Mouse (Mus musculus): ENCODE results near the gene Cyth1. TPM values are rescaled to one million over a fixed set of nuclear protein-coding genes. Genes with fewer than 3 reads are reported as not detected.

Cyth1 gene
- polyA plus RNA-seq, 1 experiment from 2014 or later: 34.6 TPM

DNA sequence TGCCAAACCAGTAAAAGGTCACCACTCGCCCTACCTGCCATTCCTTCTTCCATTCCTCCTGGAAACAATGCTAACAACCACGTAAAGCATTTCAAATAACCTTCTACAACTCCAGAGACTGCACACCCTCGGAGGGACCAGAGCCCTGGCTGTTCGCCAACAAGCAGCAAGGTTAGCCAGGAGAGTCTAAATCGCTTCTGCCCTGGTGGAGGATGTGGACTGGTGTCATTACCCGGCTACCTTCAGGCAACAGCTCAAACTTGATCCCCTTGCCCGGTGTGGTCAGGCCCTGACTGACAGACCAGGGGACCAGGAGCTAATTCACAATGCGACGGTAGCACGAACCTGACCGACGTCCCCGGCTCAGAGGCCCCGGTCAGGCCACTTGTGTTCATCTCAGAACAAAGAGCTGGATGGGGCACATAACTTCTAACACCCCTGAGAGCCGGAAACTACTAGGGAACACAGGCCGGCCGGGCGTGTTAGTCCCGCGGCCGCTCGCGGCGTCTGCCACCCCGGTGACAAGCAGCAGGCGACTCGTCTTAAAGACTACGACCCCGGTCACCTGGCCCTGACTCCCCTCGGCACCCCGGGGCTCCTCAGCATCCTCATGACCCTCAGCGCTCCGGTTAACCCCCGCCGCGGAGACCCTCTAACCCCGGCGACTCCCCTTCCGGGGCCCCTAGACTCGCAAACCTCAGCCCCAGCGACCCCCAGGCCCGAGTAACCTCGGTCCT is 865 bp downstream of the Cyth1 start:
- Histone ChIP-seq H3K27me3 (no peaks in the 10 kb centered on the region), H3K9me3 (no peaks in the 10 kb centered on the region), H3K4me1 (peaks cover 23% of the 10 kb centered on the region), H3K27ac (replicated peaks) (no peak overlapping the region), H3K4me2 (replicated peaks) (peak overlapping the region; percentile 78), H3K9ac (replicated peaks) (peak overlapping the region; percentile 75), H3K4me3 (peak overlapping the region; percentile 71), H3K36me3 (no peaks in the 10 kb centered on the region)
- peak; percentile 3 for ATAC-seq (replicated peaks)
- 2% methylated on average over 43 of the region's 43 CpGs for WGBS

DNA sequence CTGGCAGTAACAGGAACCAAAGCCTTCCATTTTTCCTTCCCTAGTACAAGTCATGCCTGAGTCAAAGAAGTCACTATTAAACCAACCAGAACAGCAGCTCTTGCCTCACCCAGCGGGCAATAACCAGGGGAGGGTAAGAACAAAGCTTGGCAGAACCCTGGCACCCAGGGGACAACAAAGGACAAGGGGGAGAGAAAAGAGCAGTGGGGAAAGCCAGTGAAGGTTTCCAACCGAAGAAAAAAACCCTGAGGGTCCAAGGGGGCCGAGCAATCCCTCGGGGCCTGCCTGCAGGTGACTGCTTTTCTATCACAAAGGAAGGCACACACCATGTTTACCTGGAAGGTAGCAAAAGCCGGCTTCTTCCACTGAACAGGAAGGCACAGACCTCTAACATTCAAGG is 1.7 kb downstream of the Cyth1 start:
- H3K9ac ChIP-seq (replicated peaks): peak overlapping the region; percentile 75; the same call in 1 of the 2 replicates
- peaks cover 23% of the 10 kb centered on the region for H3K4me1 ChIP-seq
- no peak overlapping the region for H3K27ac ChIP-seq (replicated peaks)
- H3K27me3 ChIP-seq: no peaks in the 10 kb centered on the region
- H3K4me3 ChIP-seq: peak overlapping the region; percentile 71
- 40% methylated on average over 5 of the region's 5 CpGs for WGBS
- no peak for ATAC-seq (replicated peaks)
- H3K36me3 ChIP-seq: no peaks in the 10 kb centered on the region
- no peaks in the 10 kb centered on the region for H3K9me3 ChIP-seq
- peak overlapping the region; percentile 78 for H3K4me2 ChIP-seq (replicated peaks)

GRCm38 (mm10) chr11:118245130-118245529 is 3.3 kb downstream of the Cyth1 start:
- Histone ChIP-seq H3K36me3 (no peaks in the 10 kb centered on the region), H3K4me3 (no peak overlapping the region), H3K27me3 (no peaks in the 10 kb centered on the region), H3K27ac (replicated peaks) (no peak overlapping the region), H3K4me1 (peaks cover 29% of the 10 kb centered on the region), H3K4me2 (replicated peaks) (no peak overlapping the region), H3K9me3 (no peaks in the 10 kb centered on the region), H3K9ac (replicated peaks) (no peak overlapping the region)
- 97% methylated on average over 2 of the region's 2 CpGs for WGBS
- ATAC-seq (replicated peaks): no peak

DNA sequence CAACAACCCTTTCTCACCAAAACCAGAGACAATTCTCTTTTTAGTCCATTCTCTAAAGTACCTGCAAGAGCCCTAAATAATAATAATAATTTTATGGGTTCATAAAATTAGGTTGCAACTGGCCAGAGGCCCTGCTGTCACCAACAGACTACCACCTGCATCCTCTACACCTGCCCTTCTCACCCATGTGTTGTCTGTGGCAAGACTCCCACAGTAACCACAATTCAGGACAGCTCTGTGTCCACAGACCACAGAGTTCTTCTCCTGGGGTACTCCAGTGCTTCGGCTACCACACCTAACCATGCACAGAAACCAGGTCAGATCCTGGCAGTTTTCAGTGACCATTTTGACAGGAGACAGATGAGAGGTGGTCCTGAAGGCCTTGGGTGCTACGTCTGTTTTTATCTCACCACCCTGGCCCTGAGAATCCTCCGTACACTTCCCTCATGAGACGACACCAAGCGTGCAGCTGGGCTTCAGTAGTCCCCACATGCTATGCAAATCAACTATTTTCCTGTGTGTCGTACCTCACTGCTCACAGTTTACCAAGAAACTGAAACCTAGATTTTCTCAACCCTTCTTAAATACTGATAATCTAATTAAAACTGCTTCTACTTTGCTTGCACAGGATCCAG is 4.6 kb downstream of the Cyth1 start:
- no peaks in the 10 kb centered on the region for H3K9me3 ChIP-seq
- H3K4me3 ChIP-seq: no peak overlapping the region
- no peaks in the 10 kb centered on the region for H3K36me3 ChIP-seq
- no peaks in the 10 kb centered on the region for H3K27me3 ChIP-seq
- H3K27ac ChIP-seq (replicated peaks): no peak overlapping the region
- no peak overlapping the region for H3K9ac ChIP-seq (replicated peaks)
- H3K4me2 ChIP-seq (replicated peaks): no peak overlapping the region
- WGBS: 84% methylated on average over 6 of the region's 6 CpGs
- peaks cover 35% of the 10 kb centered on the region for H3K4me1 ChIP-seq
- ATAC-seq (replicated peaks): no peak

DNA sequence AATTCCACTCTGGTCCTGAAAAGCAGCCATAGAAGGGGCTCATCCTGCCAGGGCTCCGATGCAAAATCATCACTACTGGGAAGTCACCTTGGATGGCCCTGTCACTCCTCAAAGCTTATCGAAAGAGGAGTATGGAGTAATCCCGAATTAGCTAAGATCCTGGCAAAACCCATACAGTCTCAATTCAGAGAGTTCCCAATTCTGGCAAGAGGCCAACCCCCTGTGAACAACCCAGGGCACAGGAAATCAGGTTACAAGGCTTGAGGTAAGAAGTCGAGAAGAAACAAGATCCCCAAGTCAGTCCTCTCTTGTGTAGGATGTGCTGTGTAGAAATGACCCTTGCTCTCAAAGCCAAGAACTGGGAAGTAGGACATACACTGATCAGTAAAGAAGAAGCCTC is 5.9 kb downstream of the Cyth1 start:
- no peak overlapping the region for H3K27ac ChIP-seq (replicated peaks)
- H3K9me3 ChIP-seq: no peaks in the 10 kb centered on the region
- no peak for ATAC-seq (replicated peaks)
- H3K9ac ChIP-seq (replicated peaks): no peak overlapping the region
- H3K4me1 ChIP-seq: peaks cover 31% of the 10 kb centered on the region
- H3K4me2 ChIP-seq (replicated peaks): no peak overlapping the region
- no peaks in the 10 kb centered on the region for H3K36me3 ChIP-seq
- no peaks in the 10 kb centered on the region for H3K27me3 ChIP-seq
- 73% methylated on average over 4 of the region's 4 CpGs for WGBS
- H3K4me3 ChIP-seq: no peak overlapping the region

DNA sequence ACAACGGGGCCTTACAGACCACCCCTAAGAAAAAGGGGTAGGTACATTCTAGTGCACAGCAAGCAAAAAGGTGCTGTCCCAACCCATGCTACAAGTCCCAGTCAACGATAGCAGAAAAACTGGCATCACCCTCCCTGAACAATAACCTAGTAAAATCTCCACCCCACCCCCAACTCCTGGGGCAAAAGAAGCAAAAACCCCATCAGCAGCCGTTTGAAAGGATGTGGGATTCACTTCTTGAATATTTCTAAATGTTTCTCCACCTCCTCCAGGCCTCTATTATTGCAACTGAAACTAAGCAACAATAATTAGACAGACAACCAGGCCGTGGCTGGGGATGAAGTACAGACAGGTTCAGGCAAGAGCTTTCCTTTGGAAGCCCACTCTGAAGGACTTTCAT is 8.0 kb downstream of the Cyth1 start:
- Histone ChIP-seq H3K9ac (replicated peaks) (no peak overlapping the region), H3K27ac (replicated peaks) (no peak overlapping the region), H3K9me3 (no peaks in the 10 kb centered on the region), H3K36me3 (no peaks in the 10 kb centered on the region), H3K4me3 (no peak overlapping the region), H3K27me3 (no peaks in the 10 kb centered on the region), H3K4me1 (peaks cover 18% of the 10 kb centered on the region), H3K4me2 (replicated peaks) (no peak overlapping the region)
- WGBS: 73% methylated on average over 4 of the region's 4 CpGs
- no peak for ATAC-seq (replicated peaks)

GRCm38 (mm10) chr11:118239281-118240198 is 8.9 kb downstream of the Cyth1 start:
- no peaks in the 10 kb centered on the region for H3K36me3 ChIP-seq
- no peak overlapping the region for H3K4me3 ChIP-seq
- no peak overlapping the region for H3K4me2 ChIP-seq (replicated peaks)
- H3K27ac ChIP-seq (replicated peaks): no peak overlapping the region
- WGBS: 54% methylated on average over 14 of the region's 14 CpGs
- H3K27me3 ChIP-seq: no peaks in the 10 kb centered on the region
- no peak overlapping the region for H3K9ac ChIP-seq (replicated peaks)
- ATAC-seq (replicated peaks): no peak
- H3K4me1 ChIP-seq: peaks cover 18% of the 10 kb centered on the region
- no peaks in the 10 kb centered on the region for H3K9me3 ChIP-seq

GRCm38 (mm10) chr11:118236520-118237190 is 11.7 kb downstream of the Cyth1 start:
- 76% methylated on average over 6 of the region's 6 CpGs for WGBS
- no peak overlapping the region for H3K27ac ChIP-seq (replicated peaks)
- H3K27me3 ChIP-seq: no peaks in the 10 kb centered on the region
- H3K9ac ChIP-seq (replicated peaks): no peak overlapping the region
- H3K9me3 ChIP-seq: no peaks in the 10 kb centered on the region
- no peaks in the 10 kb centered on the region for H3K36me3 ChIP-seq
- no peak overlapping the region for H3K4me3 ChIP-seq
- peaks cover 18% of the 10 kb centered on the region for H3K4me1 ChIP-seq
- no peak overlapping the region for H3K4me2 ChIP-seq (replicated peaks)
- no peak for ATAC-seq (replicated peaks)

GRCm38 (mm10) chr11:118234929-118235328 is 13.5 kb downstream of the Cyth1 start:
- H3K9me3 ChIP-seq: no peaks in the 10 kb centered on the region
- no peak for ATAC-seq (replicated peaks)
- no peak overlapping the region for H3K4me3 ChIP-seq
- H3K27me3 ChIP-seq: no peaks in the 10 kb centered on the region
- H3K4me1 ChIP-seq: peaks cover 10% of the 10 kb centered on the region
- no peak overlapping the region for H3K4me2 ChIP-seq (replicated peaks)
- 82% methylated on average over 7 of the region's 7 CpGs for WGBS
- no peaks in the 10 kb centered on the region for H3K36me3 ChIP-seq
- no peak overlapping the region for H3K9ac ChIP-seq (replicated peaks)
- H3K27ac ChIP-seq (replicated peaks): no peak overlapping the region

DNA sequence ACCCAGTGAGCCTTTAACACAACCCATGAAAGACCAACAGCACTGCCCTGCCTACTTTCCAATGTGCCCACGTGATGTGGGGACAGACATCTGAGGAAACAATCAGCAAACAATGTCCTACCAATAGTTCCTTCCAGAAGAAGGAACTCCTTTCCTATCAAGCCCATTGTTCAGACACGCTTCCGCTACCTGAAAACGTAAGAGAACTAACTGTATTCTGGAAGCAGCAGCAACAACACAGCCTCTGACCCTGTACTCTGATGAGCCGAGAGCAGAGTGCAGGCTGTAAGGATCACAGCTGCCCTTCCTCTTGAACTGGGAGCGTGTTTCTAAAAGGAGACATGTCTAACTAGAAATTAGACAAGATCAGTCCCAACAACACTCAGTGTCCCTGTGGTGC is 13.9 kb downstream of the Cyth1 start:
- no peak for ATAC-seq (replicated peaks)
- Histone ChIP-seq H3K27me3 (no peaks in the 10 kb centered on the region), H3K9me3 (no peaks in the 10 kb centered on the region), H3K4me2 (replicated peaks) (no peak overlapping the region), H3K4me1 (peaks cover 5% of the 10 kb centered on the region), H3K36me3 (no peaks in the 10 kb centered on the region), H3K9ac (replicated peaks) (no peak overlapping the region), H3K27ac (replicated peaks) (no peak overlapping the region), H3K4me3 (no peak overlapping the region)
- 84% methylated on average over 6 of the region's 6 CpGs for WGBS

DNA sequence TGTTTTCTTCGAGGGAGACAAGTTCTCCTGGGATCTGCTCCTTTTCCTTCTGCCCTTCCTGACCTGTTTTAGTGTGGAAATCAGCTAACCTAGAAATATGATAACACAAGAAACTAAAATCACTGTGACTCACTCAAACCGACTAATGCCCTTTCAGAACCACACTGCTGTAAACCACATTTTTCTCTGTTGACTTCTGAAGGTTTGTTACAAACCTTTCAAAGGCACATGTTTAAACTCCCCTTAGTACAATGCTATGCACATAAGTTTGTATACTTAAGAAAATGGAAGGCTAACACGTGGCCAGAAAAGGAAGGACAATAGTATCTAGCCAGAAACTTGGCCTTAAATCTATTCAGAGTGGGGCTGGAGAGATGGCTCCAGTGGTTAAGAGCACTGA is 14.5 kb downstream of the Cyth1 start:
- no peak overlapping the region for H3K9ac ChIP-seq (replicated peaks)
- no peak overlapping the region for H3K4me3 ChIP-seq
- no peak for ATAC-seq (replicated peaks)
- H3K36me3 ChIP-seq: no peaks in the 10 kb centered on the region
- no peak overlapping the region for H3K27ac ChIP-seq (replicated peaks)
- no peaks in the 10 kb centered on the region for H3K27me3 ChIP-seq
- no peak overlapping the region for H3K4me2 ChIP-seq (replicated peaks)
- no peaks in the 10 kb centered on the region for H3K9me3 ChIP-seq
- 78% methylated on average over 3 of the region's 3 CpGs for WGBS
- no peaks in the 10 kb centered on the region for H3K4me1 ChIP-seq
